Mouse (Mus musculus) heart, postnatal 36 days (tissue): ENCODE measurements at regions not wholly inside any gene's neighbourhood (a gene's known extent, or its start where the extent isn't known, plus 50 kb on each side); places are given as distances from the start of the nearest gene placed in this dataset.
"Not testable (repeated sequence)": the region's sequence is repeated elsewhere in the genome, so short reads cannot be mapped to it uniquely, and the experiment has no call there.

Experiments used
- DNase-seq, 2 experiments: peaks; one replicate each; pipeline ENCODE4 v3.0.0; 2021 to 2022
- intact Hi-C: fragments of 180-260 bp; cut with DNase I; formaldehyde crosslinking; loops from one replicate; pipeline ENCODE4 v1.15.1; 2025

DNA sequence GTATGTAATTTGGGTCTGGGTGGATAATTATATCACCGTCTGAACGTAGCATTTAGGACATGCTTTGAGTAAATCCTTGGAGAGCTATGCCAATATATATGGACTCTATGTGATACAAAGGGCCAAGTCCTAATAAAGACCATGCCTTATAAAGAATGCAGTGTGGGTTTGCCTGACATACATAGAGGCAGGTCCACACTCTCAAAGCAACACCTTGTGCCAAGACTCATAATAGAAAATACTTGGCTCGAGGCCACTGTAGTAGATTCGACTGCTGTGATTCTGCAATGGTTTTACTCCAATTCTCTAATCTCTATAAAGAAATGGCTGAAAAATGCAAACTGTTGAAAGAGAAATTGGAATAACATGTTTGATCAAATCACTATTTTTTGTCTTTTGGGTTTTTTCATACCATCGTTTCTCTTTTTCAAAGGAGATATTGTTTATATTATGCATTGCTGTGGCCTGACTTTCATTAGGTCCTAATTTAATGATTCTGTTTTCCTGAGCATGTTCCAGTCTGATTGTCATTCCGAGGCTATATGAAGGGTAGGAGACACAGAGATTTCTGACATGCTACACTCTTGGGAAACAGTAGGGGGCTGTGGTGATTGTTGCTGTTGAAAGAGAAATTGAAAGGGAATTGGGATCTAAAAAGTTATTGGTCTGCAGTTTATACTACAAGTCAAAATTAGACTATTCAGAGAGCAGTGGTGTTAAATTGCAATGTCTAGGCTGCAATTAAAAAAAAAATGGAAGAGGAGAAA lies 884.7 kb downstream of the Ttll7 start:
- intact Hi-C loops: no loop called here
- no peak for DNase-seq

DNA sequence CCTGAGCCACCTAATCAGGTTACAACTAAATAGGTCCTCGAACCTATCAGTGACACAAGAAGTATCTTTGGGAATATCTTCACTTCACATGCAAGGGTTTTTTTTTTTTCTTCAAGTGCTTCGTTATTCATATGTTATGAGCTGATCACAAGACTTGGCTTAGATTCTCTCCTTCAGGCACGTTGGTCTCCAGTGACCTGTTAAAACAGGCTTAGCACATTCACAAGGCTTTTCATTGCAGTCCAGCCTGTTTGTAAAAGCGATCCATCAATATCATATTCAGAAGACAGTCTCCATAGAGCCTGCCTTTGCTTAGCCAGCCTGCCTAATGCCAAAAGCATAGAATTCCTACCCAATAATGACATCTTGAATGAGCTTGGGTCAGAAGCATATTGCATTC lies 864.2 kb downstream of the Ttll7 start:
- intact Hi-C loops: no loop called here
- DNase-seq: no peak

DNA sequence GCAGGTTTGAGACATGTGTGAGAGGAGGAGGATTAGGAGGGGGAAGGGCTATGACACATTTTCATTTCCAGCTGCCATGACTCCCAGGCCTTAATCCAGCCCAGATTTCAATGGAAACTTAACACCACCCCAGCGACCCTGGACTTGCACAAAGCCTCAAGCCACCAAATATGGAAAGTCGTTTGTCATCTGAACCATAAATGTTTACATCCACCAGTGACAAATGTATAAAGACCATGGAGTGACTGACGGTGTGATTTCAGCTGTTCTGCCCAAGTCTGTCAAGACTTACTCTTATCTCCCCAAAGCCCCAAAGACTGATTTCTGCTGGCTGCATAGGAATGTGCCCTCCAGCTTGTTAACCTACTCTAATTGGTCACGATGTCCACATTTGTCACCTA lies 855.2 kb downstream of the Ttll7 start:
- DNase-seq: no peak
- intact Hi-C loops: no loop called here

DNA sequence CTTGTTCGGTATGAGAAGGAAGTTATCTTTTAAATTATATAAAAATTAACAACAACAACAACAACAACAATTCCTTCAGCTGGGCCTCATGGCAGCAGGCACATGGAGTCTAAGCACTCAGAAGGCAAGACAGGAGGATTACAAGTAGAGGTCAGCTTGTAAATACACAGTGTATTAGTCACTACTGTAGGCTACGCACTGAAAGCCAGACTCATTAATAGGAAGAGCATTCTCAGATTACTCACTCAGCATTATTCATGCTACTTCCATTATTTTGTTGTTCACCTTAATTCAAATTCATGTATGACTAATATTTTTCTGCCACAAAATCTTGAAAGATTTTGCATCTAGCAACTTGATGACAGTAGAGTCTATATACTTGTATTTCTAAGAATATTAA lies 831.6 kb downstream of the Ttll7 start:
- DNase-seq: no peak
- intact Hi-C loops: no loop called here

DNA sequence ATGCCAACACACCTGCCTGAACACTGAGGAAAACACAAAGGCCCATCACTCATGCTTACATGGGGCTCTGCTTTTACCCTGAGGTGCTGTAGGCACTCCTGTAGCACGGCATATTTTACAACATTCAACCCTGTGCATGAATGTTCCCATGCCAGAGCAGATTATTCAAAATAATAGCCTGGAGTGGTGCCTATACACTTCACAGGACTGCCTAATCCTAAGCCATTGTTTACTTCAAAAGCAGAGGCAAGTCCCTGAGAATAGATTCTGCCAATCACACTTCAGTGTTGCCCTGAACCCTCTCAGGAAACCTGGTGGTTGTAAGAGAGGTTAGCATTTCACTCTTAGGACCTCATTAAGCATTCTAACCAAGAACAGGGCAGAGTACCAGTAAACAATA lies 828.1 kb downstream of the Ttll7 start:
- intact Hi-C loops: no loop called here
- DNase-seq: no peak

DNA sequence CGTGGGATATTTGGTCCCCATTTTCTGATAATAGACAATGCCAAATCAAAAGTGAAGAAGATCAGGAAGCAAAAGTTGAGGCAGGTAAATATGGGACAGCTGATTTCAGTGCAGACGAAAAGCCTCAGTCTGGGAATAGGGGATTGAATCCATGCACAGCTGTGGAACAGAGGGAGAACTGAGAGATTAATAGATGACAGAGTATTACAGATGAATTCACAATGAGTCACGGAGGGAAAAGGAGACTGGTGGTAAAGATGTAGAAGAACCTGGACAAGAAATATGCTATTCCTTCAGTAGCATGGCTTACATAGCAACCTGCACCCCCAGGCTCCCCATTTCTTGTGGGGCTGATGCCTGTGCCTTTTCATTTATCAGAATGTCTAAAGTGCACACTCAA lies 810.4 kb downstream of the Ttll7 start:
- intact Hi-C loops: no loop called here

DNA sequence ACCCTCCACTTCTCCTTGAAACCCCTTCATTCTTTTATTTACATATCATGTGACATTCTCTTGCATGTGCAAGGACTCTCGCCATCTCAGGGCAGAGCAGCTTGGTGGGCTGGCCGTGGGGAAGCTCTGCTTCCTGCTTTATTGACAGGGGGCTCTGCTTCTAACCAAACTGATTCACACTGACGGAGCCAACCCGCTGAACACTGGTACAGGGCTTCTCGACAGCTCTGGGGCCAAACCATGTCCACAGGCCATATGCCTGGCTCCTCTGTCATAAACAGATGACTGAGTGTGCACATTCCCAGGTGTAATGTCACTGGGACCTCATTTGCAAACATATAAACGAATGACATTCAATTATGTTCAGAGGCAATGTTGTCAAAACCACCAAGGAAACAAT lies 800.7 kb downstream of the Ttll7 start:
- DNase-seq: no peak
- intact Hi-C loops: no loop called here

More for the DNA sequence above, 810.4 kb downstream of the Ttll7 start:
- no peak for DNase-seq

DNA sequence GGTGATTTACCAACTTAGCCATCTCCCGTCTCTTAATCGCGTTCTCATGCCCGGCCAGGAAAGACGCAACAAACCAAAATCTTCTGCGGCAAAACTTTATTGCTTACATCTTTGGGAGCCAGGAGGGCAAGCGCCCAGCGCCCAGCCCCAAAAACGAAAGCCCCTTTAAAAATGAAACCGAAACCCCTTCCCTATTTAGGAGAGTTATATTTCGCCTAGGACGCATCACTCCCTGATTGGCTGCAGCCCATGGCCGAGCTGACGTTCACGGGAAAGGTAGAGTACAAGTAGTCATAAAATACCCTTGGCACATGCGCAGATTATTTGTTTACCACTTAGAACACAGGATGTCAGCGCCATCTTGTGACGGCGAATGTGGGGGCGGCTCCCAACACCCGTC lies 783.3 kb downstream of the Ttll7 start:
- DNase-seq, intact Hi-C loops: not testable (repeated sequence)

DNA sequence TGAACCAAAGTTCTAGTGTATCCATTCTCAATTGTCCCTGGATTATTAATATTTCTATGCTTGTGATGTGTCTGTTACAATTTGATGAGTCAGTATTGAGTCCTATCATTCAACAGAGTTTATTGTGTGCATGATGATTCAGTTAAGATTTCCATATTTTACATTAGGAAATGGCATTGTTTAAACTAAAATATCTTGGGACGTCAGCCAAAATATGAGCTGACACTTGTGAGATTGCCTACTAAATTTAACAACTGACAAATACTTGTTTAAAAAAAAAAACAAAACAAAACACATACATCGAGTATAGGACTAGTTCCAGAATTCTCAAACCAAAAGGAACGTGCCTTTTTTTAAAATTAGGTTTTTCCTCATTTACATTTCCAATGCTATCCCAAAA lies 779.0 kb downstream of the Ttll7 start:
- intact Hi-C loops: no loop called here
- no peak for DNase-seq

DNA sequence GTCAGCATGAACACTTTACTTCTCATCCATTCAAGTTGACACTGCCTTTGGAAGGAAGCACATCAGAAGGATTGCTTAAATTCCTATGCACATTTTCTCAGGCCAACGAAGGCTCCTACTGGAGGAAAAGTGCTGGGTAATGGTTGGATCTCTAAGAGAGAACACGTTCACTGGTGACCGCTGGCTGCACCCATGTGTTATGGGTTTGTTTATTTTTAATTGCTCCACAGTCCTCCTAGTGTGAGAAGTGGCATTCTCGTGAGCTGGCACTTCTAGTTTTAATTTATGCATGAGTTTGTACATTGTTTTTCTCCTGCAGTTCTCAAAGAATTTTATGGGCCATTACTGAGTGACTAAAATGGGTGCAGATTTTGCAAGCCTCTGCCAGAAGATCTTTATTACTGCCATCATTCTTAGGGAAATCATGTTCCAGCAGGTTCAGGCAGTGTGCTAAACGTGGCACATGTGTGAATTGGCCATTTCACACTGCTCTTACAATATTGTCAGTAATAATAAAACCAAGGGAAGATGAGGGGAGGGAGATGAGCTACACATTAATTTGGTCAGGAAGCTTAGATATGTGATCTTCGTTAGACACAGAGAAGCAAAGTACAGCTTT lies 731.6 kb downstream of the Ttll7 start:
- intact Hi-C loops: no loop called here

DNA sequence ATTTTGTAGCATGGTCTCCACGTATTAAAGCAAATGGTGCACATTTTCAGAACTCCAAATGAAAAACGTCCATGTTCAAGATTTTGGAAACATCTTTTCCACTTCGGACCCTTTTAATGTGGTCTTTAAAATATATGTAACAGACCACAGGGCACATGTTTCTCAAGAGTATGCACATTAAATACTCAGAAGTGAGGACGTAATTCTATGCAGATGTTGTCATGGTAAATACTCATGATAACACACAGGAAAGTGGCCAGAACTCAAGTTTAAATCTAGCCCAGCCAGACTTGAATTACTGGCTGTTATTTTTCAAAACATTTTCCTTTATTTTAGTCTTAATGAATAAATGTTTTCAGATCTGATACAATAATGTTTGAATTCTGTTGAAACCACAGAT lies 719.7 kb downstream of the Ttll7 start:
- DNase-seq: no peak
- intact Hi-C loops: no loop called here

More for the DNA sequence above, 731.6 kb downstream of the Ttll7 start:
- DNase-seq: no peak

DNA sequence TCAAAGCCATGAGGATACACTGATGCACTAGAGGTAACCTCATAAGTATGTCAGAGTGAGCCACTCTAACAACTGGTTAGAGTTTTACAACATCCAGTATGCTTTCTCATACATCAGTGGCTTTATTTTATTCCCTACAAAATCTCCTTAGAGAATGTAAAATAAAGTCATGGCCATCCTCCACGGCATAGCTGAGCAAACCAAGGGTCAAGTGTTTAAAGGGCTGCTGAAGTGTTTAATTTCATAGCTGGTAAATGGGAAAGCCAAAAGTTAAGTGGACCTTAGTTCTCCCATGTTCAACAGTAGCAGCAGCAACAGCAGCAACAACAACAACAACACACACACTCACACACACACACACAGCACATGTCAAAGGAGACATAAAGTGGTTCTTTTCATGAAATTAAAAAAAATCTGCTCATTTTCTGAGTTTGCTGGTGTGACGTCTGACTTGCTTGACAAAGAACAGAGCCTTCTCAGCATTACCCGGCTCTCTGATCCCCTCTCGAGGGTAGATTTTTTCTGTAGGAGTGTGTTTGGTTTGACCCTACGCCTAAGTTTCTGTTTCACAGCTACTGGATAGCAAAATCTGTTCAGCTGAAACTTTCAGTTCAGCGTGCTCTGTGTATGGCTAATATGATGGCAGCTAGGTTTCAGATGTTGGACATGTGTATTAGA lies 693.3 kb downstream of the Ttll7 start:
- intact Hi-C loops: no loop called here
- DNase-seq: no peak

DNA sequence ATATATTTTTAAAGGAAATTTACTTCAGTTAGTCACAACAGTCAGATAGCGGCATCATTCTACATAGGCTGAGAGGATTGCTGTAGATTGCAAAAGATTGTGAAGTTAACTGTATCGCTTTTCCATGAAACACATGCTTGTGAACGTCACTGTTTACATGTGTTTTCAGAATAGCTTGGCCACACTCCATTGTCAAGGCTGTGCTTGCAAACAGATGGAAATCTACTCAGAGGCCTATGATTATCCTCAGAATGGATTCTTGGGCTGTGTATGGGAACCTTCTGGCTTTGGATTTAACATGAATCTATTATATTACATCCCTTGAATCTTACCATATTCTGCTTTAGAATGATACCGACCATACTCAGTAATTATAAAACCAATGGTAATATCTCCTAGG lies 690.1 kb downstream of the Ttll7 start:
- no peak for DNase-seq
- intact Hi-C loops: no loop called here

DNA sequence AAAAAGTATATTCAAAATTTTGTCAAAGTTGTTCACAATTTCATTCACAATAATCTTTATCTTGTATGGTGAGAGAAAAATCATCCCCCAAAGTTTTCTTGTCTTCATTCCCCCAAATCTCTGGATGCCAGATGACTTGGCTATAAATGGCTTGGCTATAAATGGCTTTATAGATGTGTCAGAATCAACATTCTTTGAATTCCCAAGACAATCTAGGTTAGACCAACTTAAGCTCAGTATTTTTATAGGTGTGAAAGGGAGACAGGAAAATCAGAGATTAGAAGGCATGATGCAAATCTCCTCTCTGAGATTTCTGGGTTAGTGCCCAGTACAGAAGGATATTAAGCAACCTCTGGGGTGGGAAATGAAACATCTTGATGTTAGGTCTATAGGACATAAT lies 685.4 kb downstream of the Ttll7 start:
- intact Hi-C loops: no loop called here
- no peak for DNase-seq

DNA sequence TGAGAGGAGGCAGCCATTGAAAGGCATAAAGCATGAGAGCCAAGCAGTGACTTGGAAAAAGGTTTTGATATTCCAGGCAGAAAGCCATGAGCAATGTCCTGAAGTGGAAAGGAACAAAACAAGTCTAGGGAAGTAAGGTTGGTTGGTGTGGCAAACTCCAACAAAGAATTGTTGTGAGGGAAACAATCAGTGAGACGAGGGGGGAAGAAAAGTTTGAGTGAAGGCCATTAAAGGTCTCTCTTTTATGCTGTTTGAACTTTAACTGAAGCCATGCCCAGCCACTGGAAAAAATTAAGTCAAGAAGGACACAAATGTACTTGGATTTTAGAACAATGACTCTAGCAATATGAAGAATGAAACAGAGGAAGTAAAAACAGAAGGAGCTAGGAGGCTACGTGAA lies 680.0 kb downstream of the Ttll7 start:
- no peak for DNase-seq
- intact Hi-C loops: no loop called here

DNA sequence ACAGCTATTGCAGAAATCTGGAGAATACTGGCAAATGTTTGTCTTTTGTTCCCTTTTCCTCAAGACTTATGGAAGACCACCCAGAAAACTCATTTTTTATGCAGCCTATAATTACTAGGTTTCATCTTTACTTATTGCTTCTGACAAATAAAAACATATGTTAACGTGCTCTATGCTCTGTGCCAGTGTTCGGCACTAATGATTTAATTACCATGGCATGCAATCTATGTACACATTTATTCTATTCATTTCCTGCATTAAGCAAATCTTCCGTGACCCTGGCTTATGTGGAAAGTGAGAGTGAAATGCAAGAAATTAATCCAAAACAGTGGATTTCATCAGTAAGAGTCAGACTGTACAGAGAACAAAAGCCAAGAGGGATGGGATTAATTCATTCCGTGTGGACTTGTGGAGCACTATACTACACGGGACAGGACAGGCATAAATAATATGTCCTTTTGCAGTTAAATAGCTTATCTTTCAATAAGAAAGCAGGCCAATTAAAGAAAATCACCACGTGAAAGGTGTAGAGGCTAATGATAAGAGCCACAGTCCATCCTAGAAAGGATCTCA lies 679.5 kb downstream of the Ttll7 start:
- DNase-seq: no peak
- intact Hi-C loops: no loop called here
